Mouse (Mus musculus) heart, postnatal 0 days (tissue): ENCODE data around the gene Slc7a8. TPM values are rescaled to one million over a fixed set of nuclear protein-coding genes. Genes with fewer than 3 reads are reported as not detected.

Experiments
- ATAC-seq: fragments of 200-750 bp; cut with Nextera tagmentation; 2 replicates; pipeline ENCODE4 v1.8.0; 2017; ENCODE audit warnings: low read depth, moderate number of reproducible peaks, moderate library complexity; ENCODE audit not compliant: insufficient read depth
- DNase-seq: peaks from one replicate; pipeline ENCODE4 v3.0.0-alpha.2; 2016; ENCODE audit warnings: low spot score
- H3K27ac ChIP-seq: fragments of 300-500 bp; sonication (generic); 2 replicates; pipeline ENCODE4 v1.5.1; 2014; ENCODE audit warnings: low read depth, mild to moderate bottlenecking
- H3K27me3 ChIP-seq: fragments of 300-500 bp; sonication (generic); 2 replicates; pipeline ENCODE4 v1.6.1; 2014; ENCODE audit warnings: low read length, mixed read lengths; ENCODE audit not compliant: control insufficient read depth, insufficient read depth
- H3K36me3 ChIP-seq: fragments of 300-500 bp; sonication (generic); replicated peaks from 2 replicates; pipeline ENCODE4 v1.6.1; 2014; ENCODE audit warnings: low read length, mixed read lengths; ENCODE audit not compliant: control insufficient read depth, insufficient read depth
- H3K4me1 ChIP-seq: fragments of 300-500 bp; sonication (generic); 2 replicates; pipeline ENCODE4 v1.6.1; 2014; ENCODE audit warnings: antibody characterized with exemption; ENCODE audit not compliant: control insufficient read depth, insufficient read depth
- H3K4me2 ChIP-seq: fragments of 300-500 bp; sonication (generic); 2 replicates; pipeline ENCODE4 v1.6.1; 2014; ENCODE audit warnings: low read depth, mild to moderate bottlenecking, low read length, moderate library complexity
- H3K4me3 ChIP-seq: fragments of 300-500 bp; sonication (generic); 2 replicates; pipeline ENCODE4 v1.5.1; 2014; ENCODE audit warnings: low read depth, low read length
- H3K9ac ChIP-seq: fragments of 300-500 bp; sonication (generic); replicated peaks from 2 replicates; pipeline ENCODE4 v1.6.1; 2014; ENCODE audit warnings: low read depth, low read length, mixed read lengths
- H3K9me3 ChIP-seq: fragments of 300-500 bp; sonication (generic); replicated peaks from 2 replicates; pipeline ENCODE4 v1.6.1; 2016; ENCODE audit warnings: low read length; ENCODE audit not compliant: control insufficient read depth
- CTCF ChIP-seq: IDR thresholded peaks from 2 replicates; pipeline ENCODE4 v1.5.1; 2016; ENCODE audit warnings: antibody characterized with exemption, control low read depth, low read depth
- EP300 ChIP-seq: IDR thresholded peaks from 2 replicates; pipeline ENCODE4 v1.6.1; 2016; ENCODE audit warnings: antibody characterized with exemption, low read depth
- WGBS: fragments of 180-500 bp; shearing (Covaris S2); extraction: QIAGEN DNeasy Blood & Tissue Kit; methylation state at CpG from one replicate; pipeline ENCODE4 v1.1.7; 2014; 5-methylcytosine and 5-hydroxymethylcytosine counted together
- polyA plus RNA-seq: library from polyadenylated mRNA; unstranded; fragments of >200 nt; fragmentation: Nextera tagmentation; extraction: Ambion mirVana; gene quantifications from 2 replicates; pipeline ENCODE4 v1.2.1, GENCODE M21; 2015
- total RNA-seq: library from RNA; depleted of rRNA; stranded (reverse); fragments of >200 nt; gene quantifications from 2 replicates; pipeline ENCODE4 v1.2.3, GENCODE M21; 2014; ENCODE audit warnings: low replicate concordance

Gene Slc7a8
- total and polyA plus RNA-seq, 2 experiments from 2014 or later = 1.2 to 3.1 TPM

DNA sequence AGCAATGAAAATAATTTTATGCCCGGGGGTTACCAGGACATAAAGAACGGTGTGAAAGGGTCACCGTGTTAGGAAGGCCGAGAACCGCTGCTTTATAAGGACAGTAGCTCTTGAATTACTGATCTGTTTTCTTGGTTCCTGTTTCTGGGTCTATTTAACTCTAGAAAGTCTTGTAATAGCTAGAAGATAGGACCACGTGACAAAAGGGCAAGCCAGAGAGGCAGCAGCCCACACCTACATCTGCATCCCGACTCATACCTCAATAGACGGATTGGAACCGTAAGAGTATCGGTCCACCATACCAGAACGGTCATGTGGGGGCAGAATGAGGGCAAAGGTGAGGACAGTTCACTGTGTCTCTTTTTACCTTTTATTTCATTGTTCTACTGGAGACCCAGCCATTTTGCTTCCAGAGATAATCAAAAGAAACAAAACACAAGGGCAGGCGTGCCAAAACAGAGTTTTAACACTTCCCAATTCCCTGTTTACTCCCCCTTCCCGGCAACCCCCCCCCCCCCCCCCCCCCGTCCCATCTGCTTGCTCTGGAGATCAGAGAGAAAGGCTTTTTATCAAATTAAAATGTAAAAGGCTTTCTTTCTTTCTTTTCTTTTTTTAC is 27.7 kb downstream of the Slc7a8 start:
- no peak overlapping the region for H3K27ac ChIP-seq
- H3K36me3 ChIP-seq = no peaks in the 10 kb centered on the region
- H3K9me3 ChIP-seq = no peaks in the 10 kb centered on the region
- DNase-seq (no peak), ATAC-seq (no peak)
- TF ChIP-seq EP300 = no peak
- TF ChIP-seq CTCF = no peak
- no peak overlapping the region for H3K4me3 ChIP-seq
- H3K9ac ChIP-seq = no peak overlapping the region
- no peaks in the 10 kb centered on the region for H3K27me3 ChIP-seq
- H3K4me1 ChIP-seq = no peaks in the 10 kb centered on the region
- H3K4me2 ChIP-seq = no peak overlapping the region
- WGBS = 83% methylated on average over 12 of the region's 14 CpGs

DNA sequence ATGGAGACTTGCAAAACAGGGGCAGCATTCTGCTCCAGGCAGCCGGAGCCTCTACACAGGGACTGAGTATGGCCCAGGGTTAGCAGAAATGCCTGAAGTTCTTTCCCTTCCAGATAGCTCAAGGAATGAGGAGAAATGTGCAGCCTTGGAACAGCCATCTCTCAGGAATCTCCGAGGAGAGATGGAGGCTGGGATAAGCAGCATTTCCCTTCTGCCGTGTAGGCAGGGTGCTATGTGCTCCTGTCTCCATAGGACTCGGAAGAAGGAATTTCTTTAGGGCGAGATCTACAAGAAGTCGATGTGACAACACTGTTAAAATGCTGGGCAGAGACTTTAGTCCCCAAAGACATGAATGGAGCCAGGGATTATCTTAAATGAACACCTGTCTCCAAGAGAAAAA is 28.8 kb downstream of the Slc7a8 start:
- no peaks in the 10 kb centered on the region for H3K27me3 ChIP-seq
- TF ChIP-seq CTCF = no peak
- TF ChIP-seq EP300 = no peak
- ATAC-seq = no peak

DNA sequence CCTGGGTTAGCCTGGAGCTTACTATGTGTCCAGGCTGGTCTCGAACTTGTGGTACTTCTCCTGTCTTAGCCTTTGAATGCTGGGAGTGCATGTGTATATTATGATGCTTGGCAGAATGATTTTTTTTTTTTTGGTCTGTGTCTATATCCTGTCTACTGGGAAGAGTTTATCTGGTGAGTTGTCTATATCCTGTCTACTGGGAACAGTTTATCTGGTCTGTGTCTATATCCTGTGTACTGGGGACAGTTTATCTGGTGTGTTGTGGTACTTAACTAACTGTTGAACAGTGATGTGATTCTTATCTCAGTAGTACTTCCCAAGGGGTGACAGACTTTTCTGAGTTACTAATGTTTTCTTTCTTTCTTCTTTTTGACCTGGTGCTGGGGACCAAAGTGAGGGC is 30.0 kb downstream of the Slc7a8 start:
- no peaks in the 10 kb centered on the region for H3K36me3 ChIP-seq
- H3K4me1 ChIP-seq = no peaks in the 10 kb centered on the region
- no peaks in the 10 kb centered on the region for H3K9me3 ChIP-seq
- no peak overlapping the region for H3K27ac ChIP-seq
- ATAC-seq (no peak), DNase-seq (no peak)
- no peaks in the 10 kb centered on the region for H3K27me3 ChIP-seq
- H3K4me3 ChIP-seq = no peak overlapping the region
- no peak overlapping the region for H3K4me2 ChIP-seq
- no peak overlapping the region for H3K9ac ChIP-seq
- TF ChIP-seq CTCF = no peak
- 75% methylated on average over 1 of the region's 1 CpGs for WGBS

More for the DNA sequence above, 28.8 kb downstream of the Slc7a8 start:
- H3K9ac ChIP-seq = no peak overlapping the region
- H3K27ac ChIP-seq = no peak overlapping the region
- no peaks in the 10 kb centered on the region for H3K36me3 ChIP-seq
- no peaks in the 10 kb centered on the region for H3K4me1 ChIP-seq
- DNase-seq = no peak
- H3K9me3 ChIP-seq = no peaks in the 10 kb centered on the region
- H3K4me2 ChIP-seq = no peak overlapping the region
- WGBS = 70% methylated on average over 6 of the region's 6 CpGs
- no peak overlapping the region for H3K4me3 ChIP-seq

DNA sequence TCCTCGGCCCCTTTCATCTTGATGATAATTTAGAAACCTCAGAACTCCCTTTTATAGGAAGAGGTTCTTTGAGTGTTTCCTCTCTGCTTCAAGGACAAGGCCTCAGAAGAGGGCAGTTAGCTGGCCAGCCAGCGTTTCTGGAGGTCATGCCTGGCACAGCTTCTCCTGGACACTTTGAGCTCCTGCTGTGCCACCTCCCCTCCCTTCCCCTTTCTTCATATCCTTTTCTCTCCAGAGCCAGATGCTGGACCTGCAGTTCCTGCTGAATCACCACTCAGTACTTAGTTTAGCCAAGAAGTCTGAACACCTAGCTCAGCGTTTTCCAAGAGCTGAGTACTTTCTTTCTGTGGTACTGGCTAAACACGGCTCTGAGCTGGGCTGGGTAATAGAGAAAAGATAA is 32.5 kb downstream of the Slc7a8 start:
- Histone ChIP-seq H3K4me2 (no peak overlapping the region), H3K4me3 (no peak overlapping the region), H3K9me3 (no peaks in the 10 kb centered on the region), H3K4me1 (no peaks in the 10 kb centered on the region), H3K36me3 (no peaks in the 10 kb centered on the region), H3K9ac (no peak overlapping the region), H3K27ac (no peak overlapping the region), H3K27me3 (no peaks in the 10 kb centered on the region)
- WGBS = 67% methylated on average over 4 of the region's 4 CpGs
- no peak for ATAC-seq
- DNase-seq = no peak
- TF ChIP-seq EP300 (no peak), CTCF (no peak)

DNA sequence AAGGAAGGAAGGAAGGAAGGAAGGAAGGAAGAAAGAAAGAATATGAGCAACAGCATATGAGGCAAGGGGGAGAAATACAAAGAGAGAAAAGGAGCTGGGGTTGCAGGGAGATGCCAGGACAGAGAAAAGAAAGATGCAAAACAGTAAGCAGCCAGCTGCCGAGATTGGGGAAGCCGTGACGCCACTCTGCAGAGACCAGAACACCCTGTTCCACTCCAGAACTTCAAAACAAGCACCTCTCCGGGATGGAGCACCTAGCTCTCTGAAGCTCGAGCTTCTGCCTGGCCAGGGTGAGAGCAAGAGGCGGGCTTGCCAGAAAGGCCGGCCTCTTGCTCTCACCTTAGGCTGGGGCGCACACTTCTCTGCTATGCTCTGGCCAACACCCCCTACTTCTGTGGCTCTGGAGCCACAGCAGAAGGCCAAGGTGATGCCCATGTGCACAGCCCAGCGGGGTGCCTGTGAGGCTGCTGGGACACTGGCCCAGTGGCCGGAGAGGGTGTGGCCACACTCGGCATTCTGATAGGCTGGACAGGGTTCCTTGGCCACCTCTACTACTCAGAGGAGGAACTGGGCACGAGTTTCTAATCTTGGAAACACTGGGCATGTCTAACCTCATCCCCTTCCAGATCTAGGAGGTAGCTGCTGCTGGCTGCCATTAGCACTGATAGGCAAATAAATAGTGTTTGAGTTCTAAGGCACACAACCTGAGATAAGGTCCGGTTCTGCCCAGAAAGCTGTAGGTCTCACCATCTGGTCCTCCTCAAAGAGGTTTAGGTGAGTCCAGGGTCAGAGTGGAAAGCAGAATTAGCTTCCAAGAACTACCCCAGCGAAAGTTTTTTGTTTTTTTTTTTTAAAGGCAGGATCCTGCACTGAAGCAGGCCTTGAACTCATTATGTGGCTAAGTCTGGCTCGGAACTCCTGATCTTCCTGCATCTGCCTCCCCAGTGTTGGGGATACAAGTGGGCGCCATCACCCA is 33.5 kb downstream of the Slc7a8 start:
- Histone ChIP-seq H3K27me3 (no peaks in the 10 kb centered on the region), H3K27ac (no peak overlapping the region), H3K4me2 (no peak overlapping the region), H3K4me3 (no peak overlapping the region), H3K4me1 (no peaks in the 10 kb centered on the region), H3K36me3 (no peaks in the 10 kb centered on the region), H3K9me3 (no peaks in the 10 kb centered on the region), H3K9ac (no peak overlapping the region)
- 72% methylated on average over 16 of the region's 16 CpGs for WGBS
- no peak for ATAC-seq
- DNase-seq = no peak
- TF ChIP-seq CTCF (no peak), EP300 (no peak)
